Mouse (Mus musculus) stomach, postnatal 0 days (tissue): ENCODE measurements around the gene Fdxacb1. TPM values are rescaled to one million over a fixed set of nuclear protein-coding genes. Genes with fewer than 3 reads are reported as not detected.

Source experiments
- ATAC-seq: fragments of 200-750 bp; cut with Nextera tagmentation; 2 replicates; pipeline ENCODE4 v1.8.0; 2017; ENCODE audit not compliant: low FRiP score, low TSS enrichment
- DNase-seq: peaks from one replicate; pipeline ENCODE4 v3.0.0-alpha.2; 2016; ENCODE audit warnings: low spot score
- H3K27ac ChIP-seq: fragments of 300-500 bp; sonication (generic); replicated peaks from 2 replicates; pipeline ENCODE4 v1.5.1; 2014; ENCODE audit warnings: mild to moderate bottlenecking, control low read depth
- H3K27me3 ChIP-seq: fragments of 300-500 bp; sonication (generic); 2 replicates; pipeline ENCODE4 v1.6.1; 2014; ENCODE audit warnings: low read length; ENCODE audit not compliant: control insufficient read depth, insufficient read depth
- H3K36me3 ChIP-seq: fragments of 300-500 bp; sonication (generic); 2 replicates; pipeline ENCODE4 v1.6.1; 2014; ENCODE audit warnings: low read length, mixed read lengths; ENCODE audit not compliant: control insufficient read depth, insufficient read depth
- H3K4me1 ChIP-seq: fragments of 300-500 bp; sonication (generic); replicated peaks from 2 replicates; pipeline ENCODE4 v1.6.1; 2014; ENCODE audit warnings: antibody characterized with exemption; ENCODE audit not compliant: control insufficient read depth, insufficient read depth
- H3K4me2 ChIP-seq: fragments of 300-500 bp; sonication (generic); replicated peaks from 2 replicates; pipeline ENCODE4 v1.6.1; 2014; ENCODE audit warnings: low read depth, mild to moderate bottlenecking, control low read depth, moderate library complexity
- H3K4me3 ChIP-seq: fragments of 300-500 bp; sonication (generic); 2 replicates; pipeline ENCODE4 v1.5.1; 2014; ENCODE audit warnings: low read depth, low read length, control low read depth
- H3K9ac ChIP-seq: fragments of 300-500 bp; sonication (generic); 2 replicates; pipeline ENCODE4 v1.6.1; 2014; ENCODE audit warnings: mild to moderate bottlenecking, low read length, control low read depth, mixed read lengths
- H3K9me3 ChIP-seq: fragments of 300-500 bp; sonication (generic); 2 replicates; pipeline ENCODE4 v1.6.1; 2016; ENCODE audit warnings: low read length; ENCODE audit not compliant: control insufficient read depth
- CTCF ChIP-seq: IDR thresholded peaks from 2 replicates; pipeline ENCODE4 v1.5.1; 2016; ENCODE audit warnings: antibody characterized with exemption, low read depth, mild to moderate bottlenecking, moderate library complexity
- EP300 ChIP-seq: optimal IDR thresholded peaks from 2 replicates; pipeline ENCODE3; 2016; ENCODE audit warnings: antibody characterized with exemption
- WGBS: fragments of 180-500 bp; shearing (Covaris S2); extraction: QIAGEN DNeasy Blood & Tissue Kit; methylation state at CpG from one replicate; pipeline ENCODE4 v1.1.7; 2014; 5-methylcytosine and 5-hydroxymethylcytosine counted together
- polyA plus RNA-seq: library from polyadenylated mRNA; unstranded; fragments of >200 nt; fragmentation: Nextera tagmentation; extraction: Ambion mirVana; gene quantifications from 2 replicates; pipeline ENCODE4 v1.2.1, GENCODE M21; 2015

Fdxacb1 gene
- polyA plus RNA-seq, 1 experiment from 2014 or later: 8.3 TPM

DNA sequence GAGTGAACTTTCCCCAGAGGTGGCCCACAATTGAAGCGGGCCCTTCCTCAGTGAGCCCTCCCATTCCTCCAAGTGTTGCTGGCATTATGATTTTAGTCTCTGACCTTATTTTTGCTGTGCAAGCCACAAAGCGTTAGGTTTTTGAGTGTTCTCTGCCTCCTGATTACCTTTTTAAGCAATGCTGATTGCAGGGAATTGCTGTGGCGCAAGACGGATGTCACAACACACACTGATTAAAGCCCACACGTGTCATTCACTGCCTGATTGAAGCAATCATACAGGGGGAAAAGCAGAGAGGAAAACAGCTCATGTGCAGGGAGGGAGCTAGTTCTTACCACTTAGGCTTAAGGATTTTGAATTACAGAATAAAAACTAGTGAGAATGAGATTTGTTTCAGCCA lies 30.3 kb downstream of the Fdxacb1 start:
- Histone ChIP-seq H3K36me3 (peaks cover 13% of the 10 kb centered on the region), H3K27me3 (no peaks in the 10 kb centered on the region), H3K4me3 (no peak overlapping the region), H3K27ac (no peak overlapping the region), H3K9ac (no peak overlapping the region), H3K4me1 (no peaks in the 10 kb centered on the region), H3K9me3 (no peaks in the 10 kb centered on the region), H3K4me2 (no peak overlapping the region)
- DNase-seq (no peak), ATAC-seq (no peak)
- 86% methylated on average over 5 of the region's 5 CpGs for WGBS
- TF ChIP-seq CTCF: no peak
- TF ChIP-seq EP300: no peak

DNA sequence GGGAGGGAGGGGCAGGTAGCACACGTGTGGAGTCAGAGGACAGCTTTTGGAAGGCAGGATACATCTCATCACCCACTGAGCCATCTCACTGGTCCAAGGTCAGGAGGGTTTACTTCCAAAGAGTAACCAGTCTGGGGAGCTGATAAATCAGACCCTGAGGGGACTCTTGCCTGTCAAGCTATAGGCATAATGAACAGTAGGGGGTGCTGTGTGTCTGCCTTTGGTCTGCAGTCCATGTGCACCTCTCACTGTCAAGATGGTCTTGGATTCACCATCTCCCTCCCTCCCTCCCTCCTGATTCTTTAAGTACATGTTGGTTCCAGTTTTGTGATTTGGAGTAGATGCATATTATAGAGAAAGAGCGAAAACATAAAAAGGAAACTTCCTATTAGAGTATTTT lies 32.9 kb downstream of the Fdxacb1 start:
- 64% methylated on average over 2 of the region's 2 CpGs for WGBS
- peaks cover 15% of the 10 kb centered on the region for H3K36me3 ChIP-seq
- DNase-seq (peak; percentile 35), ATAC-seq (0 out of 2 replicates have a peak, but pooled peaks have one; percentile 54)
- H3K27me3 ChIP-seq: no peaks in the 10 kb centered on the region
- no peaks in the 10 kb centered on the region for H3K4me1 ChIP-seq
- no peak overlapping the region for H3K4me3 ChIP-seq
- H3K27ac ChIP-seq: no peak overlapping the region
- H3K9me3 ChIP-seq: no peaks in the 10 kb centered on the region
- TF ChIP-seq CTCF (peak; percentile 81), EP300 (no peak)
- no peak overlapping the region for H3K9ac ChIP-seq
- no peak overlapping the region for H3K4me2 ChIP-seq

DNA sequence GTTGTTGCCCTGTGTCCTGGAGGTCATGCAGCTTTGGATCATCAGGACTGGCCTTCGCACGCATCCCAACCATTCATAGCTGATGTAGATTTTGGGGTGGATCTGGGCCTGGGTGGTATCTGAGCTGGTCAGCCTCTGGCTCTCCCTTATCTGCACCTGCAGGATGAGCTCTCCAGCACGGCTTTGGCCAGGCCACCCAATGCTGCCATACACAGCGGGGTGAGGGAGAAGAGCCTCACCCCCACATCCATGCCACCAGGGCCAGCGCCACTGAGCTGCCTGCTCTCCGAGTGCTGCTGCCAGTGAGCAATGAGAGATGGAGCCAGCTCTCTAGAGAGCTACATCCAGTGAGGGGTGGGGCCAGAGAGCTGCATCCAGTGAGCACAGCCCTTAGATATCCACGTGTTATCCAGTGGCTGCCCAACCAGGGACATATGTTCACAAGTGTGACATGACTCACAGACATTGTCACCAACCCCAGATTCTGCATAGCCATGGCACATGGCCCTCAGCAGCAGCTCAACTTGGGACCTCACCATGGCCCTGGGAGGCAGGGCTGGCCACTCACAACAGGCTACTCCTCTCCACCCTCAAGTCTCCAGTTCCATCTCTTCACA lies 35.1 kb downstream of the Fdxacb1 start:
- Histone ChIP-seq H3K27ac (no peak overlapping the region), H3K9me3 (no peaks in the 10 kb centered on the region), H3K36me3 (peaks cover 13% of the 10 kb centered on the region), H3K4me2 (no peak overlapping the region), H3K4me3 (no peak overlapping the region), H3K9ac (no peak overlapping the region), H3K27me3 (no peaks in the 10 kb centered on the region), H3K4me1 (no peaks in the 10 kb centered on the region)
- DNase-seq (no peak), ATAC-seq (peak; percentile 54)
- WGBS: 88% methylated on average over 7 of the region's 7 CpGs
- no peak for TF ChIP-seq CTCF
- TF ChIP-seq EP300: no peak

DNA sequence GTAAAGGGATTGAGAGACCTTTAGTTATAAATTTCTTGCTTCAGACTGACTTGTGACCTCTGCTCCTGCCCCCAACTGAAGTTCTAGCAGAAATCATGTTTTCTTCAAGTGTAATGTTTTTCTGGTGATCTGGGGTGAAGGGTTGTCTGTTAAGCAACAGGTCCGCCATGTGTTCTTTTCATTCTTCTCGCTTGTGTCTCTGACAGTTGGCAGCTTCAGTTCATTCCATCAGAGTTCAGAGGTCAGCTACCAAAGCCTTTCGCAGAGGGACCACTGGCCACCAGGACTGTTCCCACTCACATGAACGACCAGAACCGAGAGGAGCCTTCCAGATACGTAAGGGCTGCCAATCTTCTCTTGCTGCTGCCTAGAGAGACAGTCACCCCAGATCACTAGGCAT lies 40.4 kb downstream of the Fdxacb1 start:
- no peak overlapping the region for H3K27ac ChIP-seq
- no peak overlapping the region for H3K4me2 ChIP-seq
- 86% methylated on average over 6 of the region's 6 CpGs for WGBS
- TF ChIP-seq EP300: no peak
- H3K9ac ChIP-seq: no peak overlapping the region
- ATAC-seq (no peak), DNase-seq (no peak)
- H3K9me3 ChIP-seq: no peaks in the 10 kb centered on the region
- H3K27me3 ChIP-seq: no peaks in the 10 kb centered on the region
- no peak overlapping the region for H3K4me3 ChIP-seq
- H3K36me3 ChIP-seq: peaks cover 10% of the 10 kb centered on the region; the same call in 1 of the 2 replicates
- no peaks in the 10 kb centered on the region for H3K4me1 ChIP-seq

GRCm38 (mm10) chr9:50809146-50809545 lies 41.1 kb downstream of the Fdxacb1 start:
- Histone ChIP-seq H3K4me2 (no peak overlapping the region), H3K4me1 (no peaks in the 10 kb centered on the region), H3K27me3 (no peaks in the 10 kb centered on the region), H3K36me3 (peaks cover 12% of the 10 kb centered on the region; the same call in 1 of the 2 replicates), H3K9ac (no peak overlapping the region), H3K9me3 (no peaks in the 10 kb centered on the region), H3K4me3 (no peak overlapping the region), H3K27ac (no peak overlapping the region)
- ATAC-seq (no peak), DNase-seq (no peak)
- WGBS: 94% methylated on average over 13 of the region's 13 CpGs
- TF ChIP-seq CTCF (no peak), EP300 (no peak)

- no peak for ATAC-seq
- no peaks in the 10 kb centered on the region for H3K9me3 ChIP-seq
- no peaks in the 10 kb centered on the region for H3K27me3 ChIP-seq
- no peak overlapping the region for H3K27ac ChIP-seq
- no peak overlapping the region for H3K9ac ChIP-seq
- WGBS: 90% methylated on average over 7 of the region's 7 CpGs
- DNase-seq: no peak
- H3K4me1 ChIP-seq: no peaks in the 10 kb centered on the region
- TF ChIP-seq CTCF (no peak), EP300 (no peak)
- H3K36me3 ChIP-seq: peaks cover 14% of the 10 kb centered on the region; the same call in 1 of the 2 replicates
- no peak overlapping the region for H3K4me3 ChIP-seq
- no peak overlapping the region for H3K4me2 ChIP-seq
Observed at GRCm38 (mm10) chr9:50811187-50811586, 43.2 kb downstream of the Fdxacb1 start.
